Mouse (Mus musculus) neural tube, embryonic 15.5 days (tissue): ENCODE data around the gene Ankib1. TPM values are rescaled to one million over a fixed set of nuclear protein-coding genes. Genes with fewer than 3 reads are reported as not detected.

ENCODE experiments used
- microRNA-seq: library from miRNA; unstranded; fragments of <30 nt; microRNA quantifications from one replicate; pipeline ENCODE4, GENCODE M21; 2017
- polyA plus RNA-seq: library from polyadenylated mRNA; unstranded; fragments of >200 nt; fragmentation: Nextera tagmentation; extraction: Ambion mirVana; gene quantifications from 2 replicates; pipeline ENCODE4 v1.2.1, GENCODE M21; 2015

The Ankib1 gene
- polyA plus RNA-seq, 1 experiment from 2014 or later: 15.9 TPM

Small RNAs within 50 kb of the gene (microRNA-seq; reads per million reads assigned to microRNA genes)
- not detected for gene Gm22926
- gene Gm26238: not detected

Other genes starting within 250 kb of the Ankib1 start
- 2.4 and 2.7 TPM in 2 replicates for gene 1700109H08Rik, start 231.4 kb downstream of the Ankib1 start, polyA plus RNA-seq
- gene Pex1, start 206.9 kb downstream of the Ankib1 start, polyA plus RNA-seq: 23.3 and 24.9 TPM in 2 replicates
- 13.5 and 14.0 TPM in 2 replicates for gene Rbm48, start 206.3 kb downstream of the Ankib1 start, polyA plus RNA-seq
- not detected in 2 replicates for gene Tmbim7, start 151.7 kb downstream of the Ankib1 start, polyA plus RNA-seq
- gene Gatad1, start 145.7 kb downstream of the Ankib1 start, polyA plus RNA-seq: 60.7 and 61.3 TPM in 2 replicates
- gene Krit1, start 259 bp upstream of the Ankib1 start, polyA plus RNA-seq: 48.8 and 49.4 TPM in 2 replicates
- 0.05 and 0.11 TPM in 2 replicates for gene Lrrd1, start 42.2 kb upstream of the Ankib1 start, polyA plus RNA-seq
- gene Mterf1a, start 91.0 kb upstream of the Ankib1 start, polyA plus RNA-seq: 5.9 and 8.4 TPM in 2 replicates
- gene Akap9, start 125.1 kb upstream of the Ankib1 start, polyA plus RNA-seq: 289 and 327 TPM in 2 replicates